Mouse (Mus musculus) midbrain, postnatal 0 days (tissue): ENCODE measurements around the gene Slc23a2. TPM values are rescaled to one million over a fixed set of nuclear protein-coding genes. Genes with fewer than 3 reads are reported as not detected.

Experiments
- ATAC-seq: fragments of 200-750 bp; cut with Nextera tagmentation; 2 replicates; pipeline ENCODE4 v1.8.0; 2017; ENCODE audit warnings: moderate number of reproducible peaks, mild to moderate bottlenecking, moderate TSS enrichment, moderate library complexity; ENCODE audit not compliant: low FRiP score
- DNase-seq: peaks from one replicate; pipeline ENCODE4 v3.0.0-alpha.2; 2015; ENCODE audit warnings: low spot score
- H3K27ac ChIP-seq: fragments of 300-500 bp; sonication (generic); 2 replicates; pipeline ENCODE4 v1.5.1; 2014; ENCODE audit warnings: low read depth, mild to moderate bottlenecking, low read length, mixed read lengths
- H3K27me3 ChIP-seq: fragments of 300-500 bp; sonication (generic); 2 replicates; pipeline ENCODE4 v1.6.1; 2014; ENCODE audit warnings: low read length, control low read depth, mixed read lengths; ENCODE audit not compliant: insufficient read depth
- H3K36me3 ChIP-seq: fragments of 300-500 bp; sonication (generic); 2 replicates; pipeline ENCODE4 v1.6.1; 2014; ENCODE audit warnings: low read length, control low read depth, mixed read lengths; ENCODE audit not compliant: insufficient read depth
- H3K4me1 ChIP-seq: fragments of 300-500 bp; sonication (generic); 2 replicates; pipeline ENCODE4 v1.6.1; 2014; ENCODE audit warnings: mild to moderate bottlenecking, control low read depth, antibody characterized with exemption, low read length, mixed read lengths; ENCODE audit not compliant: insufficient read depth
- H3K4me2 ChIP-seq: fragments of 300-500 bp; sonication (generic); 2 replicates; pipeline ENCODE4 v1.6.1; 2014; ENCODE audit warnings: low read depth, mild to moderate bottlenecking, low read length, mixed read lengths; ENCODE audit not compliant: poor library complexity, severe bottlenecking
- H3K4me3 ChIP-seq: fragments of 300-500 bp; sonication (generic); 2 replicates; pipeline ENCODE4 v1.5.1; 2014; ENCODE audit warnings: low read depth, mild to moderate bottlenecking, low read length, moderate library complexity
- H3K9ac ChIP-seq: fragments of 300-500 bp; sonication (generic); replicated peaks from 2 replicates; pipeline ENCODE4 v1.6.1; 2014; ENCODE audit warnings: mild to moderate bottlenecking, low read length, moderate library complexity, mixed read lengths; ENCODE audit not compliant: poor library complexity, severe bottlenecking
- H3K9me3 ChIP-seq: fragments of 300-500 bp; sonication (generic); 2 replicates; pipeline ENCODE4 v1.6.1; 2016; ENCODE audit warnings: low read length, control low read depth
- CTCF ChIP-seq: IDR thresholded peaks from 2 replicates; pipeline ENCODE4 v1.5.1; 2016; ENCODE audit warnings: antibody characterized with exemption, mild to moderate bottlenecking
- WGBS: fragments of 180-500 bp; shearing (Covaris S2); extraction: QIAGEN DNeasy Blood & Tissue Kit; methylation state at CpG from one replicate; pipeline ENCODE4 v1.1.7; 2014; 5-methylcytosine and 5-hydroxymethylcytosine counted together
- polyA plus RNA-seq: library from polyadenylated mRNA; unstranded; fragments of >200 nt; fragmentation: Nextera tagmentation; extraction: Ambion mirVana; gene quantifications from 2 replicates; pipeline ENCODE4 v1.2.1, GENCODE M21; 2015
- total RNA-seq: library from RNA; depleted of rRNA; stranded (reverse); fragments of >200 nt; gene quantifications from 2 replicates; pipeline ENCODE4 v1.2.3, GENCODE M21; 2014

The Slc23a2 gene
- total and polyA plus RNA-seq, 2 experiments from 2014 or later, result 30.5 to 64.5 TPM

DNA sequence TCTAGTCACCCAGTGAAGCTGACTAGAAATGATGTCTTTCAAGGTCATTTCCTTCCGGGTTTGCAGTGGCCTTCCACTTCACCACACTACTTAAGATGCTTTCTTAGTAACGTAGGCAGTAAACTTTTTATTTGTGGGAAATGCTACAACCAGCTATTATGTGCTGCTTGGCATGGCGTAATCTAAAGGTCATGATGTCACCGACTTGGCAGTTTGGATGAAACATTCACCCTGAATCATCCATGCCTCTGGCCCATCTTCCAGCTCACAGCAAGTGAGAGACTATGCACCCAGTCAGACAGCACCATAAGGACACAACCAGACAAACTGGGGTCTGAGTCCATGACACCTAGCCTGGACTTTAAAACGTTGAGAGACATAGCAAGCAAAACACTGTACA lies 60.5 kb downstream of the Slc23a2 start:
- ATAC-seq (no peak), DNase-seq (no peak)
- H3K4me2 ChIP-seq, result no peak overlapping the region
- WGBS, result 93% methylated on average over 5 of the region's 5 CpGs
- TF ChIP-seq CTCF, result no peak
- H3K36me3 ChIP-seq, result peaks cover 37% of the 10 kb centered on the region
- H3K9ac ChIP-seq, result no peak overlapping the region
- no peaks in the 10 kb centered on the region for H3K27me3 ChIP-seq
- no peak overlapping the region for H3K27ac ChIP-seq
- no peaks in the 10 kb centered on the region for H3K4me1 ChIP-seq
- no peak overlapping the region for H3K4me3 ChIP-seq
- H3K9me3 ChIP-seq, result no peaks in the 10 kb centered on the region

DNA sequence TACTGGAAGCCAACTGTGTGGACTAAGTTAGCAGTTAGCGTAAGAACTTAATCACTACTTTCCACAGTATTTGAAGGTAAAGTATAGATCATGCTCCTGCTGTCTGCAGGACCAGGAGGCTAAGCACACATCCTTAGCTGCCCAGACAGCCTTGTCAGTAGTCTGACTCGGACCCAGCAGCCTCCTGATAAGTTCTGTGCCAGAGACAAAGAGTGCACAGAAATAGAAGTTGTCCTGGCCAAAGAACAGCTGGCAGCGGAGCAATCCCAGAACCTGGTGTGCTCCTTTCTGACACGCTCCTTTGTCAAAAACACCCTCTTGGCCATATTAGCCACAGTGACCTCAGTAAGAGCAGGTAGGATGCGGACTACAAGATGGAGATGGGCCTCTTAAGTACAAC lies 65.8 kb downstream of the Slc23a2 start:
- Histone ChIP-seq H3K27me3 (no peaks in the 10 kb centered on the region), H3K36me3 (peaks cover 17% of the 10 kb centered on the region), H3K9ac (no peak overlapping the region), H3K27ac (no peak overlapping the region), H3K4me1 (no peaks in the 10 kb centered on the region), H3K4me2 (no peak overlapping the region), H3K4me3 (no peak overlapping the region), H3K9me3 (no peaks in the 10 kb centered on the region)
- DNase-seq, result no peak
- 84% methylated on average over 5 of the region's 5 CpGs for WGBS
- ATAC-seq, result no peak
- TF ChIP-seq CTCF, result no peak

DNA sequence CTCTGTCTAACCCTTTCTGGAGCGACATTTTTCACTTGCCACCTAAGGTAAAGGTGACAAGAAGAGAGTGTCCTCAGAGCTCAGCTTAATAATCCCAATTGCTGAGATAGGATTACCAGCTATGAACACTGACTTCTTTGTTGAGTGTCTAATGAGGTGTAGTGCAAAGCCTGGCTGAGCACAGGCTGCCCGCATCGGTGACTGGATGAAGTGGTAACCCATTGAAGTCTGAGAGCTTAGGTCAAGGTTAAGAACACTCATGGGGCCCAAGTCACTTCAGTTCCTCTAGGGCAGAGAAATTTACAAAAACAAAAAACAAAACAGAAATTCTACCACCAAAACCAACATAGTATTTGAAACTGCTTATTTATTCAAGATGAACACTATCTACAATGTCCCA lies 71.9 kb downstream of the Slc23a2 start:
- H3K9ac ChIP-seq, result no peak overlapping the region
- H3K36me3 ChIP-seq, result peaks cover 44% of the 10 kb centered on the region
- H3K4me2 ChIP-seq, result no peak overlapping the region
- 69% methylated on average over 3 of the region's 3 CpGs for WGBS
- no peaks in the 10 kb centered on the region for H3K4me1 ChIP-seq
- ATAC-seq (no peak), DNase-seq (no peak)
- no peak overlapping the region for H3K4me3 ChIP-seq
- H3K27ac ChIP-seq, result no peak overlapping the region
- TF ChIP-seq CTCF, result no peak
- no peaks in the 10 kb centered on the region for H3K27me3 ChIP-seq
- H3K9me3 ChIP-seq, result no peaks in the 10 kb centered on the region

DNA sequence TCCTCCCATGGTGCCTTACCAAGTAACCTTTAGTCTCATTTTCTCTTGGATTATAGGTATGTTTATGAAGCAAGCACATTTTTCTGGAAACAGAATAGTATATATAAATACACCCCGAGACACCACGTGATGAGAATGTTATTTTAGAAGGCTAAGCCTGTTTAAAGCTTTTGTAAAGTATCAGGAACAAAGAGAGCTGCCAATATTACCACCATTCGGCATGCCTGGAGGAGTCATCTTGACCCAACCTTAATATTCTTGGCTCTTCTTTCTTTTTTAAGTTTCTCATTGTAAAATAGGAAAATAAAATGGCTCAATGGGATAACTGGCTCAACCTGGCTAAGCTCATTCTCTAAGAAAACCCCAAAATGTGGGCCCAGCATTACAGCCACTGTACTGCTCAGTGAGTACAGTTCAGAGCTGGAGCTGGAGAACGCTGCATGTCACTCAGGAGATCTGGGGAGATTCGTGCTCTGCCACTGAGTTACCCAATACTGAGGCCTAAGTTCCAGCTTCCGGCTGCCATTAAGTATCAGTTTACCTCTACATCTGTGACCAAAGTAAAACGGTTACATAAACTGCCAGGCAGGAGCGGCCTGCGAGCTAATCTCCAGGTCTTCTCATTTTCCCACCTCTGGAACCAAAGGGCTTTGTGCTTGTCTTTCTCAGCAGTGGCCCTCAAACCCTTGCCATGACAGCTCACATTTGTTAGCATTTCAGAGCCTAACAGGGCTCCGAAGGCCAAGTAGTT lies 74.7 kb downstream of the Slc23a2 start:
- ATAC-seq, result no peak
- 92% methylated on average over 10 of the region's 10 CpGs for WGBS
- H3K27me3 ChIP-seq, result no peaks in the 10 kb centered on the region
- no peaks in the 10 kb centered on the region for H3K4me1 ChIP-seq
- no peak overlapping the region for H3K4me3 ChIP-seq
- no peak for DNase-seq
- no peak for TF ChIP-seq CTCF
- no peak overlapping the region for H3K9ac ChIP-seq
- H3K27ac ChIP-seq, result no peak overlapping the region
- H3K9me3 ChIP-seq, result no peaks in the 10 kb centered on the region
- no peak overlapping the region for H3K4me2 ChIP-seq
- H3K36me3 ChIP-seq, result peaks cover 46% of the 10 kb centered on the region

DNA sequence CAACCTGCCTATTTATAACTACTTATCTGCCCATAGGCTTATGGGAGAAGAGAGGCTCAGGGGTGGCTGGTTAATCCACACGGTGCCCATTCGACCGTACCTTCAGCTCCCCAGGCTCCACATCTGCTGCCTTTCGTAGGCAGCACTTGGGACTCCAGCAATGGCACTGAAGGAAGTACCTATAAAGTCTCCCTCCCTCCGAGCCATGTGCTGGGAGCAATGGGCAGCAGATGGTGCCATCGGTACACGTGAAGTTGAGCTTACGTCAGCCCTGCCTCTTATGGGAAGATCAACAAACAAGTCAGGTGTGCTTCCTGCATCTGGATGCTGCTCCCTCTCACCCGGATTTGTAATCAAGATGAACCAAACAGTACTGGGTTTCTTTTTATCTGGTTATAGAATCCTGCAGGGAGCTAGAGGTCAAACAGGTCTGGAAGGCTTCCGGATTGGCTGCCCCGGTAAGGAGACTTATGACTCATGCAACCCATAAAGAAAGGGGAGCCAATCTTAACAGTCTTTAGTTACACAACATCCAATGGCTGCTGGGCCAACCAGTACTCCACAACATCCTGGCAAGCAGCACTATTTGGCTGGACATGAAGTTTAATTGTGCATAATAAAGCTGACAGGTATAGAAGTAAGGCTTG lies 80.6 kb downstream of the Slc23a2 start:
- no peak for ATAC-seq
- H3K9ac ChIP-seq, result no peak overlapping the region
- no peak overlapping the region for H3K4me2 ChIP-seq
- H3K9me3 ChIP-seq, result no peaks in the 10 kb centered on the region
- 82% methylated on average over 11 of the region's 11 CpGs for WGBS
- H3K27me3 ChIP-seq, result no peaks in the 10 kb centered on the region
- H3K4me1 ChIP-seq, result no peaks in the 10 kb centered on the region
- H3K27ac ChIP-seq, result no peak overlapping the region
- peak; percentile 17 for DNase-seq
- H3K36me3 ChIP-seq, result peaks cover 49% of the 10 kb centered on the region
- peak; percentile 22; the same call in 1 of the 2 replicates for TF ChIP-seq CTCF
- H3K4me3 ChIP-seq, result no peak overlapping the region

DNA sequence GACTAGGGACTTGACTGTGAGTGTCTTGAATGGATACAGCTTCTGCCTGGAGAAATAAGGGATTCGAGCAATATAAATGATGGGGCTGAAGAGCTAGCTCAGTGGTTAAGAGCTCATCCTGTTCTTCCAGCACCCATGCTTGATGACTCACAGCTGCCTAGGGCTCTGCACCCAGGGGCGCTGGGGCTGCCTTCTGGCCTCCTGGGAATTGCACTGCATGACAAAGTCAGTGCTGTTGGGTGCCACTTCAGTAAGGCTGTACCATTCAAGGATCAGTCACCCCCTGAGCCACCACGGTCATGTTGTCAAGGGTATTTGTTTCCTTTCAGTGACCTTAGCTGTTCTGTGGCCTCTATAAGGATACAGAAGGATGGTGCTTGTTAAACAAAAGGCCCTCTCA lies 81.1 kb downstream of the Slc23a2 start:
- ATAC-seq, result no peak
- whole genome bisulfite sequencing, result 88% methylated on average over 3 of the region's 3 CpGs
- H3K36me3 ChIP-seq, result peaks cover 48% of the 10 kb centered on the region

More for the DNA sequence above, 81.1 kb downstream of the Slc23a2 start:
- Histone ChIP-seq H3K9ac (no peak overlapping the region), H3K4me3 (no peak overlapping the region), H3K4me1 (no peaks in the 10 kb centered on the region), H3K9me3 (no peaks in the 10 kb centered on the region), H3K27me3 (no peaks in the 10 kb centered on the region), H3K27ac (no peak overlapping the region), H3K4me2 (no peak overlapping the region)
- no peak for DNase-seq
- no peak for TF ChIP-seq CTCF
